Mouse (Mus musculus) cerebellum, adult 2 months (tissue): ENCODE results near the gene Myl4. TPM values are rescaled to one million over a fixed set of nuclear protein-coding genes. Genes with fewer than 3 reads are reported as not detected.

Experiments
- DNase-seq, 2 experiments: peaks; one replicate each; pipeline ENCODE4 v3.0.0; 2021
- H3K27ac ChIP-seq: fragments of 200-500 bp; 2 replicates; pipeline ENCODE4 v1.5.1; 2012; ENCODE audit warnings: low read length, control low read depth, inconsistent platforms; ENCODE audit not compliant: insufficient read depth
- H3K27me3 ChIP-seq: fragments of 200-500 bp; 2 replicates; pipeline ENCODE4 v1.6.1; 2012; ENCODE audit warnings: inconsistent platforms, mild to moderate bottlenecking, low read length, moderate library complexity; ENCODE audit not compliant: control insufficient read depth, insufficient read depth
- H3K4me1 ChIP-seq: fragments of 200-500 bp; 2 replicates; pipeline ENCODE4 v1.6.1; 2011; ENCODE audit warnings: low read length; ENCODE audit not compliant: control insufficient read depth, insufficient read depth
- H3K4me3 ChIP-seq: fragments of 200-500 bp; replicated peaks from 2 replicates; pipeline ENCODE3; 2011; ENCODE audit warnings: mild to moderate bottlenecking, low read depth, low read length, control low read depth; ENCODE audit not compliant: insufficient read depth
- CTCF ChIP-seq: fragments of 200-500 bp; IDR thresholded peaks from 2 replicates; pipeline ENCODE4 v1.5.1; 2011; ENCODE audit warnings: low read depth, mild to moderate bottlenecking, control low read depth, low read length, moderate library complexity, borderline replicate concordance; ENCODE audit not compliant: insufficient read depth
- POLR2A ChIP-seq: fragments of 200-500 bp; IDR thresholded peaks from 2 replicates; pipeline ENCODE4 v1.6.1; 2011; ENCODE audit warnings: low read length, control low read depth, borderline replicate concordance; ENCODE audit not compliant: insufficient read depth
- WGBS: fragments of 180-500 bp; shearing (Covaris S2); methylation state at CpG from one replicate; pipeline ENCODE4 v1.1.7; 2018; 5-methylcytosine and 5-hydroxymethylcytosine counted together
- polyA plus RNA-seq: library from polyadenylated mRNA; depleted of rRNA; stranded (reverse); fragments of >200 nt; gene quantifications from 2 replicates; pipeline ENCODE4 v1.2.3, GENCODE M21; 2012

Gene Myl4
- polyA plus RNA-seq, 1 experiment: 2.5 TPM

GRCm38 (mm10) chr11:104582630-104583364 lies 32.3 kb downstream of the Myl4 start:
- DNase-seq: no peak
- no peaks in the 10 kb centered on the region for H3K4me1 ChIP-seq
- TF ChIP-seq POLR2A (no peak), CTCF (no peak)
- 68% methylated on average over 13 of the region's 13 CpGs for WGBS
- no peak overlapping the region for H3K27ac ChIP-seq
- no peaks in the 10 kb centered on the region for H3K27me3 ChIP-seq
- no peak overlapping the region for H3K4me3 ChIP-seq

GRCm38 (mm10) chr11:104585495-104585894 lies 35.0 kb downstream of the Myl4 start:
- no peaks in the 10 kb centered on the region for H3K4me1 ChIP-seq
- no peak for TF ChIP-seq CTCF
- no peak for TF ChIP-seq POLR2A
- WGBS: 76% methylated on average over 5 of the region's 5 CpGs

GRCm38 (mm10) chr11:104587904-104588303 lies 37.4 kb downstream of the Myl4 start:
- WGBS: 97% methylated on average over 9 of the region's 9 CpGs
- TF ChIP-seq CTCF (no peak), POLR2A (no peak)

More at GRCm38 (mm10) chr11:104585495-104585894, 35.0 kb downstream of the Myl4 start:
- DNase-seq: no peak
- H3K27me3 ChIP-seq: no peaks in the 10 kb centered on the region
- H3K27ac ChIP-seq: no peak overlapping the region
- H3K4me3 ChIP-seq: no peak overlapping the region

GRCm38 (mm10) chr11:104588513-104588912 lies 38.0 kb downstream of the Myl4 start:
- 97% methylated on average over 2 of the region's 2 CpGs for WGBS
- Histone ChIP-seq H3K4me1 (no peaks in the 10 kb centered on the region), H3K27me3 (no peaks in the 10 kb centered on the region), H3K4me3 (no peak overlapping the region), H3K27ac (no peak overlapping the region)
- DNase-seq: no peak
- TF ChIP-seq POLR2A: no peak
- no peak for TF ChIP-seq CTCF

More at GRCm38 (mm10) chr11:104587904-104588303, 37.4 kb downstream of the Myl4 start:
- Histone ChIP-seq H3K27me3 (no peaks in the 10 kb centered on the region), H3K27ac (no peak overlapping the region), H3K4me1 (no peaks in the 10 kb centered on the region), H3K4me3 (no peak overlapping the region)
- DNase-seq: no peak

- WGBS: 69% methylated on average over 1 of the region's 1 CpGs
- no peaks in the 10 kb centered on the region for H3K4me1 ChIP-seq
- H3K27ac ChIP-seq: no peak overlapping the region
- H3K27me3 ChIP-seq: no peaks in the 10 kb centered on the region
- DNase-seq: no peak
- TF ChIP-seq CTCF: no peak
- TF ChIP-seq POLR2A: no peak
- H3K4me3 ChIP-seq: no peak overlapping the region
Measured at GRCm38 (mm10) chr11:104589570-104589969, 39.1 kb downstream of the Myl4 start.

- peak; percentile 78 to 80 for DNase-seq
- Histone ChIP-seq H3K4me3 (no peak overlapping the region), H3K27me3 (no peaks in the 10 kb centered on the region), H3K4me1 (no peaks in the 10 kb centered on the region), H3K27ac (no peak overlapping the region)
- WGBS: 2% methylated on average over 8 of the region's 8 CpGs
- TF ChIP-seq CTCF (peak; percentile 95), POLR2A (no peak)
Measured at GRCm38 (mm10) chr11:104590148-104590547, 39.7 kb downstream of the Myl4 start.

GRCm38 (mm10) chr11:104592066-104592835 lies 41.8 kb downstream of the Myl4 start:
- no peak overlapping the region for H3K4me3 ChIP-seq
- no peaks in the 10 kb centered on the region for H3K4me1 ChIP-seq
- TF ChIP-seq POLR2A (no peak), CTCF (no peak)
- no peak overlapping the region for H3K27ac ChIP-seq
- no peaks in the 10 kb centered on the region for H3K27me3 ChIP-seq
- WGBS: 82% methylated on average over 13 of the region's 13 CpGs
- DNase-seq: no peak
